11 mouse cellular contexts compared by ENCODE assay signal in genomic region chr11:99110370-99111110, GRCm38 (mm10). TPM values are rescaled to one million over a fixed set of nuclear protein-coding genes. Genes with fewer than 3 reads are reported as not detected.
DNase-seq lines count a peak whose midpoint lies in the region; ATAC-seq and TF ChIP-seq lines count a peak whose summit lies in the region.
"Had no signal": no experiment of that assay in that cellular context is flagged by ENCODE, and none has a peak within 500 bp of the region (broad histone marks: within the 10 kb centered on the region; RNA-seq: fewer than 3 reads in every experiment).

No protein-coding gene starts in this region.

- peaks cover 33% of the 10 kb centered on the region for H3K4me1 ChIP-seq in kidney, embryonic 16.5 days (ENCODE audit: insufficient read depth, low read length)
- H3K4me1 ChIP-seq in ES-E14 (ENCODE audit: control insufficient read depth in 2 of 2, insufficient read depth in 2 of 2, low read length in 2 of 2, poor library complexity in 1 of 2): peaks cover 0 to 15% of the 10 kb centered on the region in 2 experiments; a peak in 2 of 4 replicates

- 0 out of 2 replicates have a peak, but pooled peaks have one; percentile 35 for ATAC-seq in kidney, embryonic 16.5 days (ENCODE audit: low FRiP score, low TSS enrichment)
- peak; percentile 58; the same call in 1 of the 2 replicates for ATAC-seq in erythroid progenitor cell, adult 5-6 weeks (replicated peaks; ENCODE audit: low FRiP score, poor library complexity, severe bottlenecking)
- ATAC-seq: forebrain, embryonic 13.5 days had no signal

- no peak overlapping the region for H3K4me3 ChIP-seq in kidney, embryonic 16.5 days (ENCODE audit: low read length)
- H3K4me3 ChIP-seq in ES-E14 (ENCODE audit: insufficient read depth in 1 of 2, low read depth in 1 of 2, low read length in 2 of 2, poor library complexity in 1 of 2, severe bottlenecking in 1 of 2): no peak overlapping the region
- H3K4me3 ChIP-seq: forebrain, embryonic 13.5 days; heart, embryonic 15.5 days had no signal

- 0 out of 2 replicates have a peak, but pooled peaks cover 4% of the 10 kb centered on the region for H3K9me3 ChIP-seq in kidney, embryonic 16.5 days (ENCODE audit: low read length)
- H3K9me3 ChIP-seq in ES-E14 (ENCODE audit: control insufficient read depth, insufficient read depth, low read depth, low read length): no peaks in the 10 kb centered on the region
- H3K9me3 ChIP-seq: forebrain, embryonic 13.5 days; heart, embryonic 15.5 days had no signal

- no peaks in the 10 kb centered on the region for H3K36me3 ChIP-seq in kidney, embryonic 16.5 days (ENCODE audit: insufficient read depth, low read length)
- H3K36me3 ChIP-seq in ES-E14 (ENCODE audit: control insufficient read depth, insufficient read depth, low read length, poor library complexity, severe bottlenecking): no peaks in the 10 kb centered on the region
- H3K36me3 ChIP-seq: heart, embryonic 15.5 days had no signal

- H3K4me2 ChIP-seq in kidney, embryonic 16.5 days (replicated peaks; ENCODE audit: low read depth, low read length): no peak overlapping the region
- H3K4me2 ChIP-seq: forebrain, embryonic 13.5 days; heart, embryonic 15.5 days had no signal

- in situ Hi-C loops in ES-E14 (cut with MboI; ENCODE audit: low sequenced_read_pairs in 2 of 2, unreplicated experiment in 2 of 2): no loop called here

- no peak overlapping the region for H3K27ac ChIP-seq in kidney, embryonic 16.5 days (ENCODE audit: low read length)
- no peak overlapping the region for H3K27ac ChIP-seq in ES-E14 (ENCODE audit: insufficient read depth, low read depth, low read length, poor library complexity, severe bottlenecking)
- H3K27ac ChIP-seq: forebrain, embryonic 13.5 days; heart, embryonic 15.5 days had no signal

- H3K27me3 ChIP-seq in kidney, embryonic 16.5 days (ENCODE audit: insufficient read depth, low read length): no peaks in the 10 kb centered on the region
- H3K27me3 ChIP-seq: forebrain, embryonic 13.5 days; heart, embryonic 15.5 days had no signal

- no peak for DNase-seq in kidney, adult 18-20 months
- DNase-seq in A20 (ENCODE audit: low read depth, low spot score) (peak; percentile 50), ES-E14 (ENCODE audit: low read depth, low spot score) (no peak)
- no peak for DNase-seq in right cerebral cortex, postnatal 10 days (ENCODE audit: low spot score in 2 of 2)
- no peak for DNase-seq in layer of hippocampus, adult 18-20 months (ENCODE audit: low spot score in 2 of 2)
- no peak for DNase-seq in layer of hippocampus, adult 8-10 months (ENCODE audit: low spot score in 2 of 2)
- DNase-seq: cerebellum, adult 11 months had no signal

- H3K9ac ChIP-seq in kidney, embryonic 16.5 days (replicated peaks; ENCODE audit: low read length): no peak overlapping the region
- H3K9ac ChIP-seq in ES-E14 (ENCODE audit: insufficient read depth, low read depth, low read length, poor library complexity, severe bottlenecking): no peak overlapping the region
- H3K9ac ChIP-seq: forebrain, embryonic 13.5 days; heart, embryonic 15.5 days had no signal

- 69% methylated on average over 15 of the region's 15 CpGs for WGBS in kidney, embryonic 16.5 days

TF ChIP-seq in ES-E14, 5 proteins besides CTCF, POLR2A, EP300 and RAD21:
- 0 out of 2 replicates have a peak, but pooled peaks have one; percentile 2 for TF ChIP-seq ZC3H11A (IDR thresholded peaks at IDR 0.05; ENCODE audit: borderline replicate concordance, low read depth, low read length)
- TF ChIP-seq ZNF384 (IDR thresholded peaks at IDR 0.05; ENCODE audit: low read depth, low read length): no peak

RNA-seq across cellular contexts. Expression of gene Tns4, which starts 21.4 kb away (rescaled TPM):
- 0.17 and 0.22 TPM in 2 replicates for polyA plus RNA-seq in kidney, embryonic 16.5 days (2015; fragmentation: Nextera tagmentation; extraction: Ambion mirVana)
- 1.1 and 1.2 TPM in 2 replicates for total RNA-seq in ES-E14 (2012; rRNA removed)
- total RNA-seq in erythroid progenitor cell, adult 5-6 weeks (2015; ENCODE audit: low replicate concordance): not detected in 2 replicates
- total RNA-seq in erythroid progenitor cell, adult 5-6 weeks (2017; ENCODE audit: low replicate concordance): 2.6 and 3.1 TPM in 2 replicates
- under 1 TPM; 0.08 to 0.32 TPM for total RNA-seq in layer of hippocampus, adult 18-20 months (2021)
- total RNA-seq in layer of hippocampus, adult 8-10 months (2022): under 1 TPM in 2 of 4 experiments, not detected in 2; 0.27 TPM
- polyA plus RNA-seq: forebrain, embryonic 13.5 days had no signal

RNA-seq across cellular contexts. Expression of gene Ccr7, which starts 44.3 kb away (rescaled TPM):
- polyA plus RNA-seq in kidney, embryonic 16.5 days (2015; fragmentation: Nextera tagmentation; extraction: Ambion mirVana): 0.19 and 0.41 TPM in 2 replicates
- 0.58 and 1.4 TPM in 2 replicates for total RNA-seq in ES-E14 (2012; rRNA removed)
- 1.4 and 8.0 TPM in 2 replicates for total RNA-seq in erythroid progenitor cell, adult 5-6 weeks (2015; ENCODE audit: low replicate concordance)
- 1.3 and 2.0 TPM in 2 replicates for total RNA-seq in erythroid progenitor cell, adult 5-6 weeks (2017; ENCODE audit: low replicate concordance)
- total RNA-seq in layer of hippocampus, adult 18-20 months (2021): not detected
- not detected for total RNA-seq in layer of hippocampus, adult 8-10 months (2022)
- polyA plus RNA-seq: forebrain, embryonic 13.5 days had no signal
